Mouse (Mus musculus): ENCODE data around the gene Oosp2.

Gene Oosp2

DNA sequence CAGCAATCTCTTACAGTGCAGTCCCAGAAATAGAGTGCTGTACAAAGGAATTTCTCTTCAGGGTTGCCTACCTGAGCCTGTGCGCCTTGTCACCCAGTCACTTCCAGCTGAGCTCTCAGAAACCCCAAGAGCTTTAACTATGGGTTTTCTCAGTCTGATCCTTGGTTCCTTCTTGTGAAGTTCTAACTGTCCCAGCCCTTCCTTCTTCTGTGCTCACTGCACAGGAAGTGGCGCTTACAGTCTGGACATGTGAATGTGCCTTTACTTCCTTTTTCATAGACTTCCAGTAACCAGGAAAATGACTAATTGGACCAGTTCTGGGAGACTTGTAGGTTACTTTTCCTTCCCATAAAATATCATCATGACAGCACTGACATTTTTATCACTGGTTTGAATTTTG, 55.8 kb downstream of the Oosp2 start, which contains the start of gene Ms4a6d:
Gene Ms4a6d, minus strand, starts transcription at position 247 of the 400 bp plus-strand sequence.
- in situ Hi-C loops (cut with MboI) = loop anchor here (5.0 to 10.0 kb wide), 4 partner anchors 112 to 420 kb away; no protein-coding TSS in a partner anchor

DNA sequence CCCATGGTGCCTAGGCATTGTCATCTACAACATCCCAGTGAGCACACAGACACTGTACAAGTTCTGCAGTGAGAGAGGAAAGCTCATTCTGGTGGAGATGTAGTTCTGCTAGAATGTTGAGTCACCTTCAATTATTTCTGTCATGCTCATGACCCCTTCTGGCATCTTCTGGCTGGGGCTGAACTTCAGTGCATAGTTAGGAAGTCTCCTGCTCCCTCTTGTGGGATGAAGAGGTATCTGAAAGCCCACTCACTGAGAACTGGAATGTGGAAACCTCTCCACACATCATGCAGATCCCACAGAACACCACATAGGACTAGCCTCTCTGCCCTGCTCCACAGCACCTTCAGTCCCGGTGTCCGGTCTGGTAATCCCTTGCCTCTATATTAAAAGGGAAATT, 58.3 kb downstream of the Oosp2 start:
- in situ Hi-C loops (cut with MboI) = loop anchor here (5.0 to 10.0 kb wide), 3 partner anchors 110 to 417 kb away; no protein-coding TSS in a partner anchor

DNA sequence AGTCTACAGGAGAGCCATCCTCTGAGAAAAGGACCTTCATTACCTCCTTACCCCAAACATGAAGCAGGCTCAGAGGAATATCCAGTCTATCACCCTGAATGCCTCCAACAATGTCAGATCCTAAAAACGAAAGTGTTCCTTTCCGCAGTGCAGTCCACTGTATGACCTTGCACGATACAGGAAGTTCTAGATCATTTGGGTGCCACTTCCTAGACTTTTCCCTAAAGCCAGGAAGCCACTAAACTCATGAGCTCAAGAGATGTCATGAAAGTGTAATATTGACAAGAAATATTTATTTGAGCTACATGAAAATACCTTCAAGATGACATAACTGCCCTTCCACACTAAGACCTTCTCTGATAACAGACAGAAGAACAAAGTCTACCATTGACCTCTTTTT, 59.0 kb downstream of the Oosp2 start:
- in situ Hi-C loops (cut with MboI) = loop anchor here (5.0 to 10.0 kb wide), 3 partner anchors 109 to 417 kb away; no protein-coding TSS in a partner anchor
